Mouse (Mus musculus) cortical plate, adult 2 months (tissue): ENCODE measurements around the gene Gm4553.

ENCODE experiments used
- CTCF ChIP-seq: fragments of 200-500 bp; IDR thresholded peaks from 2 replicates; pipeline ENCODE4 v1.5.1; 2011; ENCODE audit warnings: mild to moderate bottlenecking, control low read depth, low read length; ENCODE audit not compliant: insufficient read depth; ENCODE audit errors: extremely low read depth
- POLR2A ChIP-seq: fragments of 200-500 bp; IDR thresholded peaks from 2 replicates; pipeline ENCODE4 v1.6.1; 2011; ENCODE audit warnings: mild to moderate bottlenecking, low read length, control low read depth; ENCODE audit not compliant: insufficient read depth; ENCODE audit errors: extremely low read depth

DNA sequence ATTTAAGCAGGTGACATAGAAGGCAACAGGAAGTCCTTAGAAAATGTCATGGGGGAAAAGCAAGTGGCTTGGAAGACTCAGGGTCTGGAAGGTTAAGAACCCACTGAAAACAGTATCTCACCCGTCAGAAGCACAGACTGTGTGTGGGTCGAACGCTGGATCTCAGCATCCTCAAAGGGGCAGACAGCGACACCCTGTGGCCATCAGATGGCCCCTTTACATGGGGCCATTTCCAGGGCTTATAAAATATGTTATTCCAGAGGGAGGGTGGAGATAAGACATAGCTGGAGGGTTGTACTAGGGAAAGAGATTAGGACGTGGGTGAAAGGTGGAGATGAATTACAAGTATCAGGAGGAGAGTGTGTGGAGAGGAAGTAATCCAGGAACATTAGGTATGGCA lies 45.9 kb downstream of the Gm4553 start:
- TF ChIP-seq CTCF (peak; percentile 43; the same call in 1 of the 2 replicates), POLR2A (no peak)
